Mouse (Mus musculus) gastrocnemius, postnatal 25 days (tissue): ENCODE measurements around the gene Ankrd49. TPM values are rescaled to one million over a fixed set of nuclear protein-coding genes. Genes with fewer than 3 reads are reported as not detected.

Experiments
- DNase-seq: peaks from one replicate; pipeline ENCODE4 v3.0.0; 2022
- long read RNA-seq, 2 experiments: library from polyadenylated mRNA; stranded (forward); transcript quantifications; one replicate each; pipeline ENCODE4 v2.0.0; 2021
- total RNA-seq, 2 experiments: library from RNA; stranded (reverse); gene quantifications; 1 replicate in 1 of 2; 2 replicates in 1 of 2; pipeline ENCODE4 v1.2.3; 2021

The Ankrd49 gene
- 1 to 10 TPM; 6.0 to 8.5 TPM for total RNA-seq
- long read RNA-seq, experiment 1, partial matches to known transcripts = 1 of 5 reads
- long read RNA-seq, experiment 1, other reads (novel, unspliced or antisense) = 2 of 5 reads
- long read RNA-seq, experiment 2, partial matches to known transcripts = 0 of 3 reads
- long read RNA-seq, experiment 2, other reads (novel, unspliced or antisense) = 1 of 3 reads

GRCm38 (mm10) chr9:14784039-14785002, at the start of gene Ankrd49, which contains the start of gene Mre11a:
TSS of gene Ankrd49 (minus strand) at chr9:14784856.
TSS of gene Mre11a (plus strand) at chr9:14784654.
- peak; percentile 87 for DNase-seq

GRCm38 (mm10) chr9:14832046-14832445, 47.4 kb upstream of the Ankrd49 start:
- DNase-seq = no peak

GRCm38 (mm10) chr9:14827875-14828274, 43.2 kb upstream of the Ankrd49 start:
- no peak for DNase-seq

DNA sequence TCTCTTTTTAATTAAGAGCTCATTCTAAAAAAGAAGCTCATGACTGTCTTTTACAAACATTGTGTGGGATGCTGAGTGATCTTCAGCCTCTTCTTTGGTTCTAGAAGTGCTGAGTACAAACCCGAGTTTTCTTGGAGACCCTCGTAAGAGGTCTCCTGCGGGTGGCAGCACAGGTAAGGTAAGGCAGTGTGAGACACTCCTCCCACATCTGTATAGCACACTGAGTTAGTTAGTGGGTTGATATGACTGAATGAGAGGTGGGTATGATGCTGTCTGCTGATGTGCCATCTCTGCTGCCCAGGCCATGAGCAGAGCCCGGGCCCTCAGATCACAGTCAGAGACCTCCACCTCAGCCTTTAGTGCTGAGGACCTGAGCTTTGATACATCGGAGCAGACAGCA, 40.2 kb upstream of the Ankrd49 start:
- DNase-seq = no peak

DNA sequence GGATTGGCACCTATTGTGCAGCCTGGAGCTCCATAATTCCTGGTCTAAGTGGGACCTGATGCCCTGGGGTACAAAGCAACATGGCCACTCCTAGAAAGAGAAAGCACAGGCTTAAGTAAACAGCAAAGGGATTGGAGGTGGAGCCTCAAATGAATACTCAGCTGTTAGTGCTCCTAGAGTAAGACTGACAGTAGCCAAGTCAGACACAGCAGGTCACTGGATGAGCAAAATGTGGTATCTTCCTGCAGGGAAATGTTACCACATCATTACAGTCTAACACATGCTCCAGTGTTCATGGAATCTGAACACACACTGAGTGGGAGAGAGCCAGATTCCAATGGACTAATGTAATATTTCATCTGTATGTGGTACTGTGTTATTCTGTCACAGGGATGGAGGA, 36.7 kb upstream of the Ankrd49 start:
- DNase-seq = no peak

GRCm38 (mm10) chr9:14810111-14810510, 25.5 kb upstream of the Ankrd49 start:
- no peak for DNase-seq

DNA sequence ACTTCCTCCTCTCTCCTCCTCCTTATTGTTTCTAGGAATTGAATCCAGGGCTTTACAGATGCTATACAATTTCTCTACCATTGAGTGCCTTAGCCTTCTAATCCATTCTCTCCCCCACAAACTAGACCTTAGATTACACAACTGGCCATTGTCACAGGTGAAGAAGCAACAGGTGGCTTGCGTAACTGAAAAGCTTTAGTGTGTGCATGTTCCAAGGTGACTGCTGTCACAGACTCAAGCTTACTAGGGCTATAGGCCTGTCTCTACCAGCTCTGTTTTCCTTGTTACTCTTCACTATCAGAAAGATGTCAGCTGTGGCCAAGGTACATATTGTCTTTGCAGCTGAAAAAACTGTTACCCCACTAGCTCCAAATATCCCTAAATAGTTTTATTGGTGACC, 22.1 kb upstream of the Ankrd49 start:
- no peak for DNase-seq

DNA sequence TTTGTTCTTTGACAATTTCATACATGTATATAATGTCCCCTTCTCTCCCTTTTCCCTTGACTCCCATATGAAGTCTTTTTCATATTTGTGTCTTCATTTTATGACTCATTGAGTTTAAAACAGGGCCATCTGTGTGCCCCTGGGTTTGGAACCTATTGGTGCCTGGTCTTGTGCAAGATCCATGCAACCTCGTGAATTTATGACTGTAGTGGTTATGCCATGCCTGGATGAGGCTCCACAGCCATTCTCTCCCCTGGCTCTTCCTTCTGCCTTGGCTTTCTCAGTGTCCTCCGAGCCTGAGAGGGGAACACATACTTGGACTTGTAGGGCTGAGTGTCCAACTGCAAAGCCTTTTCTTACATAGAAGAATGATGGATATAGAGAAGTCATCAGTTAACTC, 21.1 kb upstream of the Ankrd49 start:
- no peak for DNase-seq

DNA sequence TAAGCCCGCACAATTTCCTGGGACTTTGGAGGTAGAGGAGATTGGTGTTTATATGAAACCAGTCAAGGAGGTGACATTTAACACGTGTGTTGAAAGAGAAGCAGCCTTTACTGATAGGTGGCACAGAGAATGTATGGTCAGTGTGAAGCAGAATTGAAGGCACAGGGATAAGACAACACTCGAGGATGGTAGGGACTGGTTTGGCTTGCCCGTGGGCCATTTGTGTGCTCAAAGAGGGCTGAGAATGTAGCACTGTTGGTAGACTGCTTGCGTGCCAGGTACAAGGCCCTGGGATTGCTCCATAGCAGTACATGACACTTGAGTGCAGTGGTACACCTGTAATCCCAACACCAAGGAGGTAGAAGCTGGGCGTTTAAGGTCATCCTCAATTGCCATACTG, 2.7 kb upstream of the Ankrd49 start:
- DNase-seq = no peak

GRCm38 (mm10) chr9:14778341-14778740, 6.3 kb downstream of the Ankrd49 start:
- no peak for DNase-seq

DNA sequence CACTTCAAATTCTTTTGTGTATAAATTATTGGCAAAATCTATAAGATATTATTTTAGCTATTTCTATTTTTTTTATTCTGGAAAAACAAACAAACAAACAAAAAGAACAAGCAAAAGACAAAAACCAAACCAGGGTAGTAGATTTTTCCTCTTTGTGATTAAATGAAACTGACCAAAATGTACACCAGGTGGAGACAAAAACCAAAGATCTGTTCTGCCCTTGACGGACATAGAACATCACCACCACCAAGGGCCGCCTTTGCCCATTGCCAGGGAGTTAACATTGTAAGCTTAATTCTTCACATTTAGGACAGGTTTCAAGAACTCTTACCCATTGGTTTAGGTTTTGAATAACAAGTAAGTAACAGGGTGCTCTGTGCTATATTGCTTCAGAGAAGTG, 10.8 kb downstream of the Ankrd49 start:
- no peak for DNase-seq

- DNase-seq = no peak
These were observed 12.6 kb downstream of the Ankrd49 start for GRCm38 (mm10) chr9:14772074-14772473.

GRCm38 (mm10) chr9:14770803-14771471, 13.7 kb downstream of the Ankrd49 start, which contains the start of gene 1700012B09Rik:
TSS of gene 1700012B09Rik (minus strand) at chr9:14771030.
- no peak for DNase-seq

GRCm38 (mm10) chr9:14769811-14770210, 14.8 kb downstream of the Ankrd49 start:
- DNase-seq = no peak

- DNase-seq = no peak
These were observed 19.9 kb downstream of the Ankrd49 start for GRCm38 (mm10) chr9:14764765-14765164.

- no peak for DNase-seq
These were observed 25.4 kb downstream of the Ankrd49 start for GRCm38 (mm10) chr9:14759261-14759660.

DNA sequence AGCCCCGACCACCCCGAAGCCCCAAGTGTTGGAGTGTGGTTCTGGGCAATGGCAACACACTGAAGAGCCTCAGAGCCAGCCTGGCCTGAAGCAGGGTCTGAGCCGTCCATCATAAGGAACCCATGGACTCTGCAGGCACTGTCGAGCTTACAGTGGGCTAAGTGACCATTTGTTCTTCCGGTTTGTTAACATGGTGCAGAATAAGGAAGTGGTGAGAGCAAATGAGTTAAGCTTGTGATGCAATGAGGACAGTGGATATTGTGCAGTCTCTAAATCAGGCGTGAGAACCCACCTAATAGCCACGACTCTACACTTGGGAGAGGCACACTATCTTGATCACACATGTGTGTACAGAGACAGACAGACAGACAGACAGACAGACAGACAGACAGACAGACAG, 26.1 kb downstream of the Ankrd49 start:
- no peak for DNase-seq

- DNase-seq = no peak
These were observed 30.2 kb downstream of the Ankrd49 start for GRCm38 (mm10) chr9:14754469-14754868.

GRCm38 (mm10) chr9:14753947-14754346, 30.7 kb downstream of the Ankrd49 start:
- no peak for DNase-seq

- DNase-seq = peak; percentile 47
These were observed 32.6 kb downstream of the Ankrd49 start, which contains the start of gene Fut4 for GRCm38 (mm10) chr9:14752001-14752522. TSS of gene Fut4 (minus strand) at chr9:14752393.

DNA sequence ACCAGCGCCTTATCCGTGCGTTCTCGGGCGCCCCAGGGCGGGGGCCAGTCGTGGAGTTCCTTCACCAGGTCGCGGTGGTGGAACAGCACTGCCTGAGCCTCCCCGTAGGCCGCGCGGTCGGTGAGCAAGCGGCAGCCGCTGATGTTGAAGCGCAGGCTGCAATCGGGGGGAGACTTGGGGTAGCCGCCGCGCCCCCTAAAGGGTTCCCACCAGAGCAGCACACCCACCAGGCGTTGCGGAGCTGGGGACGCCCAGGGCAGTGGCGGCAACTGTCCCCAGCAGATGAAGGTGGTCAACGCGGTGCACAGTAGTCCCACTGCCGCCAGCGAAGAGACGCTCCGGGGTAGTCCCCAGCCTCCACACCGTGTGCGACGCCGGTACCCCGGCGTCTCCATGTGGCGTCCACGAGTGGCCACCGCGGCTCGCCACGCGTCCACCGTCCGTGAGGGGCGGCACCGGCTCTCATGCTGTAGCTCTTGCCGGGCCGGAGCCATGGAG, 33.1 kb downstream of the Ankrd49 start:
- DNase-seq = peak; percentile 10

GRCm38 (mm10) chr9:14750901-14751502, 33.7 kb downstream of the Ankrd49 start:
- no peak for DNase-seq
